Mouse (Mus musculus) kidney, embryonic 14.5 days (tissue): Measurements from ENCODE around the gene Lats2. TPM values are rescaled to one million over a fixed set of nuclear protein-coding genes. Genes with fewer than 3 reads are reported as not detected.

Experiments used
- ATAC-seq: fragments of 200-750 bp; cut with Nextera tagmentation; 2 replicates; pipeline ENCODE4 v1.8.0; 2017; ENCODE audit warnings: moderate number of reproducible peaks, mild to moderate bottlenecking, moderate TSS enrichment, moderate library complexity; ENCODE audit not compliant: low FRiP score, low TSS enrichment
- H3K27ac ChIP-seq: fragments of 300-500 bp; sonication (generic); 2 replicates; pipeline ENCODE4 v1.5.1; 2014; ENCODE audit warnings: low read depth, mild to moderate bottlenecking, low read length, moderate library complexity, mixed read lengths
- H3K27me3 ChIP-seq: fragments of 300-500 bp; sonication (generic); 2 replicates; pipeline ENCODE4 v1.6.1; 2014; ENCODE audit warnings: mild to moderate bottlenecking, low read length; ENCODE audit not compliant: control insufficient read depth, insufficient read depth
- H3K36me3 ChIP-seq: fragments of 300-500 bp; sonication (generic); 2 replicates; pipeline ENCODE4 v1.6.1; 2014; ENCODE audit warnings: low read length, mixed read lengths; ENCODE audit not compliant: control insufficient read depth, insufficient read depth
- H3K4me1 ChIP-seq: fragments of 300-500 bp; sonication (generic); 2 replicates; pipeline ENCODE4 v1.6.1; 2014; ENCODE audit warnings: low read length, mixed read lengths; ENCODE audit not compliant: control insufficient read depth, insufficient read depth
- H3K4me2 ChIP-seq: fragments of 300-500 bp; sonication (generic); replicated peaks from 2 replicates; pipeline ENCODE4 v1.6.1; 2014; ENCODE audit warnings: low read depth, mild to moderate bottlenecking, low read length
- H3K4me3 ChIP-seq: fragments of 300-500 bp; sonication (generic); 2 replicates; pipeline ENCODE4 v1.5.1; 2014; ENCODE audit warnings: mild to moderate bottlenecking, low read length
- H3K9ac ChIP-seq: fragments of 300-500 bp; sonication (generic); 2 replicates; pipeline ENCODE4 v1.6.1; 2014; ENCODE audit warnings: low read depth, mild to moderate bottlenecking, low read length, moderate library complexity
- H3K9me3 ChIP-seq: fragments of 300-500 bp; sonication (generic); 2 replicates; pipeline ENCODE4 v1.6.1; 2016; ENCODE audit warnings: low read length; ENCODE audit not compliant: control insufficient read depth
- WGBS: fragments of 180-500 bp; shearing (Covaris S2); extraction: QIAGEN DNeasy Blood & Tissue Kit; methylation state at CpG from one replicate; pipeline ENCODE4 v1.1.7; 2014; 5-methylcytosine and 5-hydroxymethylcytosine counted together
- polyA plus RNA-seq: library from polyadenylated mRNA; unstranded; fragments of >200 nt; fragmentation: Nextera tagmentation; extraction: Ambion mirVana; gene quantifications from 2 replicates; pipeline ENCODE4 v1.2.1, GENCODE M21; 2014

The Lats2 gene
- polyA plus RNA-seq, 1 experiment from 2014 or later, result 21.5 TPM

- peaks cover 4% of the 10 kb centered on the region; the same call in 1 of the 2 replicates for H3K9me3 ChIP-seq
- no peak for ATAC-seq
- WGBS, result 84% methylated on average over 8 of the region's 8 CpGs
- H3K4me3 ChIP-seq, result no peak overlapping the region
- H3K9ac ChIP-seq, result no peak overlapping the region
- peaks cover 5% of the 10 kb centered on the region; the same call in 1 of the 2 replicates for H3K36me3 ChIP-seq
- H3K4me2 ChIP-seq, result no peak overlapping the region
- H3K27ac ChIP-seq, result no peak overlapping the region
- H3K4me1 ChIP-seq, result peaks cover 19% of the 10 kb centered on the region
- H3K27me3 ChIP-seq, result no peaks in the 10 kb centered on the region
These were observed 32.0 kb downstream of the Lats2 start for GRCm38 (mm10) chr14:57726172-57726571.

DNA sequence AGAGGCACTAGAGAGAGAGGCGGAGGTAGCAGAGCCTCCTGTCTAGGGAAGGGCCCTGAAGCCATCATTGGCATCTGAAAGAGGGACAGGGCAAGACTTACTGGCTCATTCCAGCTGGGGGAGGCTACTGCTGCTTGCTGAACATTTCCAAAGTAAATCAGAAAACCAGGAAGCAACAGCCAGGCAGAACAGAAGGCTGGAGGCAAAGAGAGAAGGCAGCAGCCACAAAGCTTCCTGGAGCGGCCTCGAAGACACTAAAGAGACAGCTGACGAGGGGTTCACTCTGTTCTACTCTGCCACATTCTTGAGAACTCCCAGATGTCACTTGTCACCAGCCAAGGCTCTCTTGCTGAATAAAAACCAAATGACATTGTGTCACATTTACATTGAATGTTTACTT is 33.7 kb downstream of the Lats2 start:
- Histone ChIP-seq H3K36me3 (peaks cover 5% of the 10 kb centered on the region; the same call in 1 of the 2 replicates), H3K9ac (no peak overlapping the region), H3K27me3 (no peaks in the 10 kb centered on the region), H3K4me1 (peaks cover 3% of the 10 kb centered on the region), H3K4me2 (no peak overlapping the region), H3K27ac (no peak overlapping the region), H3K9me3 (peaks cover 4% of the 10 kb centered on the region; the same call in 1 of the 2 replicates), H3K4me3 (no peak overlapping the region)
- WGBS, result 50% methylated on average over 4 of the region's 4 CpGs
- ATAC-seq, result no peak

GRCm38 (mm10) chr14:57718245-57718644 is 39.9 kb downstream of the Lats2 start:
- Histone ChIP-seq H3K4me1 (no peaks in the 10 kb centered on the region), H3K36me3 (peaks cover 22% of the 10 kb centered on the region; the same call in 1 of the 2 replicates), H3K27me3 (no peaks in the 10 kb centered on the region), H3K4me3 (no peak overlapping the region), H3K27ac (no peak overlapping the region), H3K9ac (no peak overlapping the region), H3K9me3 (no peaks in the 10 kb centered on the region), H3K4me2 (no peak overlapping the region)
- ATAC-seq, result no peak
- 87% methylated on average over 4 of the region's 4 CpGs for WGBS

- 91% methylated on average over 4 of the region's 4 CpGs for WGBS
- H3K27me3 ChIP-seq, result no peaks in the 10 kb centered on the region
- H3K9ac ChIP-seq, result no peak overlapping the region
- no peaks in the 10 kb centered on the region for H3K4me1 ChIP-seq
- H3K9me3 ChIP-seq, result no peaks in the 10 kb centered on the region
- H3K4me3 ChIP-seq, result no peak overlapping the region
- no peak for ATAC-seq
- peaks cover 16% of the 10 kb centered on the region; the same call in 1 of the 2 replicates for H3K36me3 ChIP-seq
- no peak overlapping the region for H3K27ac ChIP-seq
- H3K4me2 ChIP-seq, result no peak overlapping the region
These were observed 41.5 kb downstream of the Lats2 start for GRCm38 (mm10) chr14:57716601-57717245.

- ATAC-seq, result no peak
- Histone ChIP-seq H3K9ac (no peak overlapping the region), H3K4me2 (no peak overlapping the region), H3K36me3 (peaks cover 12% of the 10 kb centered on the region; the same call in 1 of the 2 replicates), H3K27ac (no peak overlapping the region), H3K4me1 (no peaks in the 10 kb centered on the region), H3K27me3 (no peaks in the 10 kb centered on the region), H3K4me3 (no peak overlapping the region), H3K9me3 (no peaks in the 10 kb centered on the region)
- 97% methylated on average over 1 of the region's 1 CpGs for WGBS
These were observed 45.3 kb downstream of the Lats2 start for GRCm38 (mm10) chr14:57712884-57713283.

- H3K36me3 ChIP-seq, result no peaks in the 10 kb centered on the region; the same call in 1 of the 2 replicates
- no peak overlapping the region for H3K9ac ChIP-seq
- no peak overlapping the region for H3K4me2 ChIP-seq
- no peak overlapping the region for H3K27ac ChIP-seq
- WGBS, result 79% methylated on average over 6 of the region's 6 CpGs
- ATAC-seq, result no peak
- no peak overlapping the region for H3K4me3 ChIP-seq
- no peaks in the 10 kb centered on the region for H3K9me3 ChIP-seq
- H3K4me1 ChIP-seq, result peaks cover 4% of the 10 kb centered on the region; the same call in 1 of the 2 replicates
- no peaks in the 10 kb centered on the region for H3K27me3 ChIP-seq
These were observed 47.1 kb downstream of the Lats2 start for GRCm38 (mm10) chr14:57711059-57711458.

GRCm38 (mm10) chr14:57709171-57709570 is 49.0 kb downstream of the Lats2 start:
- Histone ChIP-seq H3K9ac (no peak overlapping the region), H3K4me1 (peaks cover 4% of the 10 kb centered on the region; the same call in 1 of the 2 replicates), H3K4me3 (no peak overlapping the region), H3K36me3 (peaks cover 7% of the 10 kb centered on the region; the same call in 1 of the 2 replicates), H3K9me3 (no peaks in the 10 kb centered on the region), H3K4me2 (no peak overlapping the region), H3K27me3 (no peaks in the 10 kb centered on the region), H3K27ac (no peak overlapping the region; the same call in 1 of the 2 replicates)
- WGBS, result 83% methylated on average over 10 of the region's 10 CpGs
- ATAC-seq, result no peak

GRCm38 (mm10) chr14:57708580-57708979 is 49.6 kb downstream of the Lats2 start:
- 86% methylated on average over 7 of the region's 7 CpGs for WGBS
- Histone ChIP-seq H3K4me1 (peaks cover 4% of the 10 kb centered on the region; the same call in 1 of the 2 replicates), H3K27ac (no peak overlapping the region), H3K27me3 (no peaks in the 10 kb centered on the region), H3K9me3 (no peaks in the 10 kb centered on the region), H3K4me3 (no peak overlapping the region), H3K9ac (no peak overlapping the region), H3K4me2 (no peak overlapping the region), H3K36me3 (peaks cover 7% of the 10 kb centered on the region; the same call in 1 of the 2 replicates)
- no peak for ATAC-seq

DNA sequence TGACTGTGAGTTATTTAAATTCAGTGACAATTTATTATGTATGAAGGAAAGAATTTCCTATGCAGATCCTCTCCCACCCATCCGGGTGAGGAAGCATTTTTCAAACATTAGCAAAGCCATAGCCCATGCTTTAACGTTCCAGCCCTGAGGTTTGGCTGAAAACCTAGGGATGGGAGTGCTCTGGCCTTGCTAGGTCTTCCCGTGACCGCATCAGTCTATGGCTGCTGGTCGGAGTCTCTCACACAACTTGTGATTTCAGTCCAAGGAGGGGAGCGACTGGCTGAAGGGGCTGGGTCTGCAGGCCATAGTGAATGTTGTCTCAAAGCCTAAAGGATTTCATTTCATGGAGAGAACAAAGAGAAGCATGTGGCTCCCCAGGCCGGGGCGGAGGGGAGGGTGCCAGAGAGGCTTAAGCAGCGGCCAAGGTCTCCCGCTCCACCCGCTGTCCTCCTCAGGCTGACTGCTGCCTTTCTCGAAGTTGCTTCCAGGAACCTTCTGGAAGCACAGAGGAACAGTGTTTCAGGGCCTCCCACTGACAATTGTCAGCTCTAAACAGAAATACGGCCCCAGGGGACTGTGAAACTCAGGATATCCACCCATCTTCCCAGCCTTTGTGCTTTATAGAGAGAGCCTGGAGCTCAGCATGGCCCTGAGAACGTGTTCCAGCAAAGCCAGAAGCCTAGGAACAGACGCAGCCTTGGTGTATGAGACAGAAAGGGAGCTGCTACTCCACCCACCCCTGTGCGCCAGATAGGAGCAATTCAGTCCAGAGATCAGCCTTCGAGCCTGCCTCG is 50.9 kb downstream of the Lats2 start:
- H3K4me3 ChIP-seq, result no peak overlapping the region
- no peaks in the 10 kb centered on the region for H3K27me3 ChIP-seq
- ATAC-seq, result no peak
- no peaks in the 10 kb centered on the region for H3K9me3 ChIP-seq
- peaks cover 18% of the 10 kb centered on the region; the same call in 1 of the 2 replicates for H3K36me3 ChIP-seq
- no peak overlapping the region for H3K9ac ChIP-seq
- H3K4me2 ChIP-seq, result no peak overlapping the region
- H3K4me1 ChIP-seq, result peaks cover 4% of the 10 kb centered on the region; the same call in 1 of the 2 replicates
- H3K27ac ChIP-seq, result peak overlapping the region; percentile 55; the same call in 1 of the 2 replicates
- whole genome bisulfite sequencing, result 65% methylated on average over 18 of the region's 18 CpGs
